Mouse (Mus musculus) ES-Bruce4 (cell line): ENCODE measurements around the gene Dnase1l2. TPM values are rescaled to one million over a fixed set of nuclear protein-coding genes. Genes with fewer than 3 reads are reported as not detected.

Experiments used
- H3K27ac ChIP-seq: 2 replicates; pipeline ENCODE4 v1.5.1; 2012; ENCODE audit warnings: low read length, inconsistent platforms; ENCODE audit not compliant: insufficient read depth
- H3K27me3 ChIP-seq: 2 replicates; pipeline ENCODE4 v1.6.1; 2012; ENCODE audit warnings: mild to moderate bottlenecking, low read length, inconsistent platforms; ENCODE audit not compliant: control insufficient read depth, poor library complexity, insufficient read depth, severe bottlenecking
- H3K36me3 ChIP-seq: 2 replicates; pipeline ENCODE4 v1.6.1; 2012; ENCODE audit warnings: inconsistent platforms, mild to moderate bottlenecking, low read length, moderate library complexity; ENCODE audit not compliant: control insufficient read depth, poor library complexity, insufficient read depth, severe bottlenecking
- H3K4me1 ChIP-seq: one replicate; pipeline ENCODE4 v1.8.1; 2011; ENCODE audit warnings: low read length; ENCODE audit not compliant: control insufficient read depth, insufficient read depth
- H3K4me3 ChIP-seq: 2 replicates; pipeline ENCODE4 v1.5.1; 2011; ENCODE audit warnings: low read depth, mild to moderate bottlenecking, low read length
- H3K9ac ChIP-seq: 2 replicates; pipeline ENCODE4 v1.6.1; 2012; ENCODE audit warnings: low read depth, mild to moderate bottlenecking, inconsistent platforms; ENCODE audit not compliant: poor library complexity, severe bottlenecking
- H3K9me3 ChIP-seq: replicated peaks from 2 replicates; pipeline ENCODE4 v1.6.1; 2012; ENCODE audit warnings: mild to moderate bottlenecking, low read length, inconsistent platforms; ENCODE audit not compliant: control insufficient read depth, poor library complexity, insufficient read depth, severe bottlenecking
- CTCF ChIP-seq: IDR thresholded peaks from one replicate; pipeline ENCODE4 v1.8.1; 2011; ENCODE audit warnings: low read depth, low read length
- EP300 ChIP-seq: IDR thresholded peaks from 2 replicates; pipeline ENCODE4 v1.6.1; 2011; ENCODE audit warnings: low read depth, low read length; ENCODE audit not compliant: insufficient read depth
- POLR2A ChIP-seq: IDR thresholded peaks from one replicate; pipeline ENCODE4 v1.8.1; 2011; ENCODE audit warnings: low read length; ENCODE audit not compliant: insufficient read depth
- polyA plus RNA-seq: library from polyadenylated mRNA; stranded (reverse); fragments of >200 nt; gene quantifications from 2 replicates; pipeline ENCODE4 v1.2.4, GENCODE M21; 2011; ENCODE audit warnings: low read depth; ENCODE audit not compliant: missing spikeins, insufficient read depth, insufficient read length

Dnase1l2 gene
- polyA plus RNA-seq, 1 experiment: 0.42 TPM

DNA sequence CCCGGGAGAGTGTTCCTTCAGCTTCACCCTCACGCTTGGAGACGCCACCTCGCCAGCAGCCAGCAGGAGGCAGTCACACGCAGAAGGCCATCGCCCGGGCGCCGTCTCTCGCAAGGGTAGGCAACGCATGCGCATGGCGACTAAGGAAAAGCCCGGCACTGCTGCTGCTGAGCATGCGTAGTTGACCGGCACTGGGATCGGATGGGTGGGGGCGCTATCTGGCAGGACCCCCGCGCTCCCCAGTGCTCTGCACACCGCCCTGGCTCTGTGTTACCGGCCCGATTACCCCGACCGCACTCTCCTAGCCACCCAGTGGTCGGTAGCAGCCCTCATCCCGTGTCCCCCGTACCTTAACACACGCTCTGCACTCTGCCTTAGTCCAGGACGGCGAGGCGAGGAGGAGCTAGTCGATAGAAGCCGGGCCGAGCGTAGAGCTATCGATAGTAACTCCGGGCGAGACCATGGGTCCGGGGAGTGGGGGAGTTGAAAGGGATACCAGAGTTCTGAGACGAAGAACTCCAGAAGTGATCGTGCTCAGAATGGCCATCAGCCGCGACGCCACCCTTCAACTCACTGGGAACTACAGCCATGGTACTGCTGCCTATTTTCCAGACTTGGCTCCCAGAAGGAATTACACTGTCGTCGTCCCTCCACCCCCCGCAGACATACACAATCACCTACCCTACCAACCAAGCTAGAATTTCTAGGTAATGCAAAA, 35.9 kb upstream of the Dnase1l2 start, which contains the start of gene Mlst8:
Gene Mlst8 (minus strand): TSS at position 416 of the 718 bp plus-strand sequence.
- Histone ChIP-seq H3K4me3 (peak within 1 kb of the TSS; percentile 94), H3K4me1 (peaks cover 1% of the 10 kb centered on the region), H3K36me3 (peaks cover 5% of the 10 kb centered on the region; the same call in 1 of the 2 replicates), H3K9ac (peak within 1 kb of the TSS; percentile 70), H3K27me3 (no peaks in the 10 kb centered on the region), H3K9me3 (no peaks in the 10 kb centered on the region), H3K27ac (peak within 1 kb of the TSS; percentile 86)
- TF ChIP-seq POLR2A (peak; percentile 37), EP300 (0 out of 2 replicates have a peak, but pooled peaks have one; percentile 34), CTCF (peak; percentile 92)

DNA sequence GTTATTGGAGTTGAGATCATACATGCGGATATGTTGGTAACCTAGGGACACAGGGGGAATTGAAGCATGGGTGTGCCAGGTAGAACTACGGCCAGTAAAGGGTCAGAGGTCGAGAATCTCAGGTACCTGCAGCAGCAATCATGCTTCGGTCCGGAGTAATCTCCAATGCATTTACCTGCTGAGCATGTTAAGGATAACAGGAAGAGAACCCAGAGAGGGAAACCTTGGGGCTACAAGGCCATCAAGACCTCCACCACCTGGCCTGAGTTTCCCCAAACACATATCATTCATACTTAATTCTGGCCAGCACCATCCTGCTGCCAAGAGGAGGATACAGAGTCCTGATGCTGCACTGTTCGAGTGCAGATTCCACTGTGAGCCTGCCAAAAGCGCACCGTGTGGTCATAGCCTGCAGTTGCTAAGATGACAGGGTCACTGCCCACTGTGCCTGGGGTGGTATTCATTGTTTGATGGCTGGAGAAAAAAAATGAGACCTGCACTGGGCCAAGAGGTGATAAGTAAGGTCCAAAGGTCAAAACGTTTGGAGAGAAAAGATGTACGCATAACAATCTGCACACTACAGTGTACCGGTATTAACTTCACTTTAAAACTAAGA, 35.2 kb upstream of the Dnase1l2 start:
- H3K9ac ChIP-seq: peak overlapping the region; percentile 20
- no peaks in the 10 kb centered on the region for H3K27me3 ChIP-seq
- TF ChIP-seq POLR2A: no peak
- TF ChIP-seq EP300: no peak
- TF ChIP-seq CTCF: no peak
- H3K9me3 ChIP-seq: no peaks in the 10 kb centered on the region
- no peak overlapping the region for H3K27ac ChIP-seq
- H3K4me3 ChIP-seq: peak overlapping the region; percentile 46
- H3K36me3 ChIP-seq: peaks cover 5% of the 10 kb centered on the region; the same call in 1 of the 2 replicates
- H3K4me1 ChIP-seq: peaks cover 1% of the 10 kb centered on the region

DNA sequence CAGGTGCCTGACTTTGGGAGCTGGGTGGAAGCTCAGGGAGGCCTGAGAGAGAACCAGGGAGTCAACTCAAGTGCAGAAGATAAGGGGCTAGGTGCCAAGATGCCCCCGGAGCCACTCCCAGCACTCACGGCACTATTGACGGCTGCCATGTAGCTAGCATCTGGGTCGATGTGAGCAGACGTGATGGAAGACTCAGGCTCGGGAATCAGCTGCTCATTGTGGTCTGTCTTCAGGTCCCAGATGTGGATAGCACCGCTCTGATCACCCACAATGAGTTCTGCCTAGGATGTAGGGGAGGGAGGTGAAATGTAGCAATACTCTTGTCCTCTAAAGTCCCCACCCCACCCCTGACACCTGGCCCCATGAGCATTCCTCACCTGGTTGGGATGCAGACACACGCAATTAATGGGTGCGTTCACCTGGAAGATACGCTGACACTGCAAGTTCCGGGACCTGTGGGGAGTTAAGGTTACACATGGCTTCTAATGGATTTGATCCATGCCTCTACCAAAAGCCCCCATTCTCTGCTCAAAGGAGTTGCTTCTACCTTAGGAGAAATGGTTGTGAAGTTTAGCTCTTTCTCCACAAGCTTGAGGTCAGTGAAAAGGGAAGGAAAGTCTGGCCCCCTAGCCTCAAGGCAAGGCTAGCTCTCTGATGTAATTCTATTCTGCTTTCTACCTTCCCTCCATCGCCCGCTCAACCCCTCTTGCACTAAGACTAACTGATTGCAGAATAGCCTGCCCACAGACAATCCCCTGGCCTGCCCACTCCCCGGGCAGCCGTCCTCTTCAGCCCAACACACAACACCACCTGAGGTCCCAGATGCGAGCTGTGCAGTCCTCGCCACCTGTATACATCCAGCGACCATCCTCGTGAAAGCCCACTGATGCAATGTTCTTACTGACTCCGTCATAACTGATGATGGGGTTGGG, 34.4 kb upstream of the Dnase1l2 start:
- Histone ChIP-seq H3K9me3 (no peaks in the 10 kb centered on the region), H3K4me3 (no peak overlapping the region), H3K27me3 (no peaks in the 10 kb centered on the region), H3K27ac (no peak overlapping the region), H3K36me3 (peaks cover 5% of the 10 kb centered on the region; the same call in 1 of the 2 replicates), H3K9ac (no peak overlapping the region), H3K4me1 (peaks cover 3% of the 10 kb centered on the region)
- TF ChIP-seq POLR2A: no peak
- TF ChIP-seq EP300: no peak
- TF ChIP-seq CTCF: no peak

DNA sequence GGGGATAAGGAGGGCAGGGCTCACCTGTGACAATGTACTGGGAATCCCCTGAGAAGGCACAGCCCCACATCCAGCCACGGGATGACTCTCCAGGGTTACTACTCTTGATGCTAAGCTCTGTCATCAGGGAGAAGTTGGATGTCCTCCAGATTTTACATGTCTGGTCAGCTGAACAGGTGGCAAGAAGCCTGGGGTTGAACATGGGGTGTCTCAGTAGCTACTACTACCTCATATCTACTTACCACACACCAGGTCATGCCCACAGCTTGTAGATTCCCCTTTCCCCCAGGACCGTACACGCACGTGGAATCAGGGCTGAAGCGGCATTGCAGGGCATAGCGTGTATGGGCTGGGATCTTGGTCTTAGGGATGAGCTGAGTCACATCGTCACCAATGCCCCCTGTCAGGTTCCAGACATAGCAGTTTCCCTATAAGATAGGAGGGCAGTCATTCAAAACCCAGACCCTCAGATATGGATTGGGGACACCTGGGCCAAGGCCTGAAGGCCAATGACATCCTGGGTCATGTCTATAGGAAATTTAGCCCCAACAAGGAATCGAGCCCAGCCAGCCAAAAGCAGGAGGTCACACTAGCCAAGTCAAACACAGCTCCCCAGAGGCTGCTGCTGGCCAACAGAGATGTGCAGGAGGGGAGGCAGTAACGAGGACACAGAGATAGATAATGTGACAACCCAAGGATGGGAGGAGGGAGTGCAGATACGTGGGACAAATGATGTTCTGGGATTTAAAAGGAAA, 33.3 kb upstream of the Dnase1l2 start:
- H3K27ac ChIP-seq: no peak overlapping the region
- H3K27me3 ChIP-seq: no peaks in the 10 kb centered on the region
- peaks cover 3% of the 10 kb centered on the region for H3K4me1 ChIP-seq
- no peak overlapping the region for H3K9ac ChIP-seq
- no peaks in the 10 kb centered on the region for H3K9me3 ChIP-seq
- no peak for TF ChIP-seq CTCF
- no peak for TF ChIP-seq POLR2A
- H3K4me3 ChIP-seq: no peak overlapping the region
- H3K36me3 ChIP-seq: peaks cover 5% of the 10 kb centered on the region; the same call in 1 of the 2 replicates

DNA sequence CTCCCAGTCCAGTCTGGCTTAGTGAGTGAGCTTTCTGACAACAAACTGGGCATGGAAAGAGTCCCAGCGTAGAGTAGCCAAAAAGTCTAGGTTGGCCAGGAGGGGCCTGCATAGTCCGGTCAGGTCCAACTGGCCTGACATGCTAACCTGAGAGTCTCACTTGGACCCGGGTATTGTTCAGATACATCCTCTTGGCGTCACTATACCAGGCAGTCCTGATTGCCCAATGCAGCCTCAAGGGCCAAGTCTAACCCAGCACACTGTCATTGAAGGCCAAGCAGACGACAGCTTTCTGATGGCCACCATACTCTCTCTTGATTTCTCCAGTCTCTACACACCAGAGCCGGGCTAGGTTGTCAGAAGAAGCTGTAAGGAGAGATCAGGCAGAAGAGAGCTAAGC, 32.7 kb upstream of the Dnase1l2 start:
- H3K9me3 ChIP-seq: no peaks in the 10 kb centered on the region
- no peaks in the 10 kb centered on the region for H3K27me3 ChIP-seq
- H3K27ac ChIP-seq: no peak overlapping the region
- no peak overlapping the region for H3K9ac ChIP-seq
- H3K4me1 ChIP-seq: peaks cover 3% of the 10 kb centered on the region
- no peak overlapping the region for H3K4me3 ChIP-seq
- H3K36me3 ChIP-seq: peaks cover 5% of the 10 kb centered on the region; the same call in 1 of the 2 replicates
- TF ChIP-seq CTCF (no peak), EP300 (no peak), POLR2A (no peak)
